Mouse (Mus musculus): ENCODE measurements around the gene Lrr1. TPM values are rescaled to one million over a fixed set of nuclear protein-coding genes. Genes with fewer than 3 reads are reported as not detected.

Lrr1 gene
- polyA plus RNA-seq, 1 experiment from 2014 or later, result 33.8 TPM

- H3K4me1 ChIP-seq (replicated peaks; ENCODE audit: control insufficient read depth, insufficient read depth, low read length), result no peaks in the 10 kb centered on the region
- H3K27me3 ChIP-seq (ENCODE audit: control insufficient read depth, insufficient read depth, low read length), result no peaks in the 10 kb centered on the region
- DNase-seq (ENCODE audit: low spot score), result no peak
- no peak for ATAC-seq (replicated peaks; ENCODE audit: low FRiP score)
- H3K9ac ChIP-seq (ENCODE audit: low read length), result no peak overlapping the region
- 91% methylated on average over 7 of the region's 7 CpGs for WGBS
- no peak overlapping the region for H3K27ac ChIP-seq (ENCODE audit: low read depth, low read length)
- H3K9me3 ChIP-seq (ENCODE audit: control insufficient read depth, low read length), result no peaks in the 10 kb centered on the region
- H3K36me3 ChIP-seq (ENCODE audit: control insufficient read depth, insufficient read depth, low read length), result peaks cover 10% of the 10 kb centered on the region; the same call in 1 of the 2 replicates
- no peak overlapping the region for H3K4me2 ChIP-seq (ENCODE audit: low read depth, low read length, severe bottlenecking)
- H3K4me3 ChIP-seq (ENCODE audit: low read depth, low read length), result no peak overlapping the region
Observed at GRCm38 (mm10) chr12:69214393-69214792, 45.8 kb downstream of the Lrr1 start.

GRCm38 (mm10) chr12:69215000-69215785 lies 46.6 kb downstream of the Lrr1 start:
- ATAC-seq (replicated peaks; ENCODE audit: low FRiP score) (no peak), DNase-seq (ENCODE audit: low spot score) (no peak)
- H3K4me1 ChIP-seq (replicated peaks; ENCODE audit: control insufficient read depth, insufficient read depth, low read length), result no peaks in the 10 kb centered on the region
- H3K9me3 ChIP-seq (ENCODE audit: control insufficient read depth, low read length), result no peaks in the 10 kb centered on the region
- peaks cover 14% of the 10 kb centered on the region; the same call in 1 of the 2 replicates for H3K36me3 ChIP-seq (ENCODE audit: control insufficient read depth, insufficient read depth, low read length)
- H3K4me3 ChIP-seq (ENCODE audit: low read depth, low read length), result no peak overlapping the region
- H3K27ac ChIP-seq (ENCODE audit: low read depth, low read length), result no peak overlapping the region
- H3K4me2 ChIP-seq (ENCODE audit: low read depth, low read length, severe bottlenecking), result no peak overlapping the region
- no peak overlapping the region for H3K9ac ChIP-seq (ENCODE audit: low read length)
- H3K27me3 ChIP-seq (ENCODE audit: control insufficient read depth, insufficient read depth, low read length), result no peaks in the 10 kb centered on the region
- WGBS, result 94% methylated on average over 3 of the region's 3 CpGs

GRCm38 (mm10) chr12:69216587-69216986 lies 48.0 kb downstream of the Lrr1 start:
- Histone ChIP-seq H3K27me3 (ENCODE audit: control insufficient read depth, insufficient read depth, low read length) (no peaks in the 10 kb centered on the region), H3K9me3 (ENCODE audit: control insufficient read depth, low read length) (no peaks in the 10 kb centered on the region), H3K4me1 (replicated peaks; ENCODE audit: control insufficient read depth, insufficient read depth, low read length) (no peaks in the 10 kb centered on the region), H3K9ac (ENCODE audit: low read length) (no peak overlapping the region), H3K4me2 (ENCODE audit: low read depth, low read length, severe bottlenecking) (no peak overlapping the region), H3K36me3 (ENCODE audit: control insufficient read depth, insufficient read depth, low read length) (peaks cover 12% of the 10 kb centered on the region; the same call in 1 of the 2 replicates), H3K4me3 (ENCODE audit: low read depth, low read length) (no peak overlapping the region), H3K27ac (ENCODE audit: low read depth, low read length) (no peak overlapping the region)
- no peak for ATAC-seq (replicated peaks; ENCODE audit: low FRiP score)
- no peak for DNase-seq (ENCODE audit: low spot score)
- 93% methylated on average over 7 of the region's 7 CpGs for WGBS

- Histone ChIP-seq H3K4me1 (replicated peaks; ENCODE audit: control insufficient read depth, insufficient read depth, low read length) (no peaks in the 10 kb centered on the region), H3K9me3 (ENCODE audit: control insufficient read depth, low read length) (no peaks in the 10 kb centered on the region), H3K36me3 (ENCODE audit: control insufficient read depth, insufficient read depth, low read length) (peaks cover 5% of the 10 kb centered on the region; the same call in 1 of the 2 replicates), H3K27me3 (ENCODE audit: control insufficient read depth, insufficient read depth, low read length) (no peaks in the 10 kb centered on the region), H3K4me3 (ENCODE audit: low read depth, low read length) (no peak overlapping the region), H3K9ac (ENCODE audit: low read length) (no peak overlapping the region), H3K4me2 (ENCODE audit: low read depth, low read length, severe bottlenecking) (no peak overlapping the region), H3K27ac (ENCODE audit: low read depth, low read length) (no peak overlapping the region)
- DNase-seq (ENCODE audit: low spot score) (no peak), ATAC-seq (replicated peaks; ENCODE audit: low FRiP score) (no peak)
- 90% methylated on average over 19 of the region's 19 CpGs for WGBS
Observed at GRCm38 (mm10) chr12:69220613-69221277, 52.1 kb downstream of the Lrr1 start.

GRCm38 (mm10) chr12:69227776-69228466 lies 59.3 kb downstream of the Lrr1 start, which contains the start of gene Pole2:
TSS of gene Pole2 (minus strand) at chr12:69228195.
- H3K9me3 ChIP-seq (ENCODE audit: control insufficient read depth, low read length), result no peaks in the 10 kb centered on the region
- ATAC-seq (replicated peaks; ENCODE audit: low FRiP score), result peak; percentile 96
- H3K4me3 ChIP-seq (ENCODE audit: low read depth, low read length), result peak within 1 kb of the TSS; percentile 63
- DNase-seq (ENCODE audit: low spot score), result peak; percentile 93
- H3K36me3 ChIP-seq (ENCODE audit: control insufficient read depth, insufficient read depth, low read length), result no peaks in the 10 kb centered on the region; the same call in 1 of the 2 replicates
- no peaks in the 10 kb centered on the region; the same call in 1 of the 2 replicates for H3K4me1 ChIP-seq (replicated peaks; ENCODE audit: control insufficient read depth, insufficient read depth, low read length)
- peak within 1 kb of the TSS; percentile 51 for H3K4me2 ChIP-seq (ENCODE audit: low read depth, low read length, severe bottlenecking)
- H3K27ac ChIP-seq (ENCODE audit: low read depth, low read length), result no peak within 1 kb of the TSS; the same call in 1 of the 2 replicates
- WGBS, result under 1% methylated on average over 37 of the region's 37 CpGs
- H3K27me3 ChIP-seq (ENCODE audit: control insufficient read depth, insufficient read depth, low read length), result no peaks in the 10 kb centered on the region
- peak within 1 kb of the TSS; percentile 72 for H3K9ac ChIP-seq (ENCODE audit: low read length)

Small RNAs within 50 kb of the gene (microRNA-seq; reads per million reads assigned to microRNA genes)
- gene Gm47287 (ENCODE audit: insufficient number of aligned reads), result not detected
- not detected for gene Gm47295 (ENCODE audit: insufficient number of aligned reads)

Other genes starting within 250 kb of the Lrr1 start
- gene Rps29, start 9.6 kb upstream of the Lrr1 start, polyA plus RNA-seq (2014; fragmentation: Nextera tagmentation; extraction: Ambion mirVana), result 1,243 and 1,383 TPM in 2 replicates
- 436 and 487 TPM in 2 replicates for gene Rpl36al, start 15.3 kb downstream of the Lrr1 start, polyA plus RNA-seq (2014; fragmentation: Nextera tagmentation; extraction: Ambion mirVana)
- 40.6 and 42.3 TPM in 2 replicates for gene Mgat2, start 15.3 kb downstream of the Lrr1 start, polyA plus RNA-seq (2014; fragmentation: Nextera tagmentation; extraction: Ambion mirVana)
- gene Gm49383, start 28.3 kb downstream of the Lrr1 start, polyA plus RNA-seq (2014; fragmentation: Nextera tagmentation; extraction: Ambion mirVana), result 42.2 and 43.4 TPM in 2 replicates
- 17.1 and 20.0 TPM in 2 replicates for gene Dnaaf2, start 29.6 kb downstream of the Lrr1 start, polyA plus RNA-seq (2014; fragmentation: Nextera tagmentation; extraction: Ambion mirVana)
- gene Gm49384, start 35.5 kb downstream of the Lrr1 start, polyA plus RNA-seq (2014; fragmentation: Nextera tagmentation; extraction: Ambion mirVana), result 43.2 and 46.6 TPM in 2 replicates
- 33.7 and 35.7 TPM in 2 replicates for gene Pole2, start 59.4 kb downstream of the Lrr1 start, polyA plus RNA-seq (2014; fragmentation: Nextera tagmentation; extraction: Ambion mirVana)
- 3.1 and 3.8 TPM in 2 replicates for gene Klhdc1, start 72.4 kb downstream of the Lrr1 start, polyA plus RNA-seq (2014; fragmentation: Nextera tagmentation; extraction: Ambion mirVana)
- gene Klhdc2, start 127.9 kb downstream of the Lrr1 start, polyA plus RNA-seq (2014; fragmentation: Nextera tagmentation; extraction: Ambion mirVana), result 237 and 242 TPM in 2 replicates
- gene Nemf, start 188.4 kb downstream of the Lrr1 start, polyA plus RNA-seq (2014; fragmentation: Nextera tagmentation; extraction: Ambion mirVana), result 92.2 and 98.0 TPM in 2 replicates
- gene Arf6, start 203.3 kb downstream of the Lrr1 start, polyA plus RNA-seq (2014; fragmentation: Nextera tagmentation; extraction: Ambion mirVana), result 48.7 and 59.7 TPM in 2 replicates
- 0.80 and 2.3 TPM in 2 replicates for gene Gm9887, start 203.6 kb downstream of the Lrr1 start, polyA plus RNA-seq (2014; fragmentation: Nextera tagmentation; extraction: Ambion mirVana)

Measured in forebrain, embryonic 11.5 days (tissue).